Mouse (Mus musculus) urinary bladder, postnatal 0 days (tissue): ENCODE data around the gene Vmn2r99. TPM values are rescaled to one million over a fixed set of nuclear protein-coding genes. Genes with fewer than 3 reads are reported as not detected.

Experiments
- polyA plus RNA-seq: library from polyadenylated mRNA; unstranded; fragments of >200 nt; fragmentation: Nextera tagmentation; extraction: Ambion mirVana; gene quantifications from 2 replicates; pipeline ENCODE4 v1.2.1, GENCODE M21; 2015

The Vmn2r99 gene
- not detected in 2 replicates for polyA plus RNA-seq

DNA sequence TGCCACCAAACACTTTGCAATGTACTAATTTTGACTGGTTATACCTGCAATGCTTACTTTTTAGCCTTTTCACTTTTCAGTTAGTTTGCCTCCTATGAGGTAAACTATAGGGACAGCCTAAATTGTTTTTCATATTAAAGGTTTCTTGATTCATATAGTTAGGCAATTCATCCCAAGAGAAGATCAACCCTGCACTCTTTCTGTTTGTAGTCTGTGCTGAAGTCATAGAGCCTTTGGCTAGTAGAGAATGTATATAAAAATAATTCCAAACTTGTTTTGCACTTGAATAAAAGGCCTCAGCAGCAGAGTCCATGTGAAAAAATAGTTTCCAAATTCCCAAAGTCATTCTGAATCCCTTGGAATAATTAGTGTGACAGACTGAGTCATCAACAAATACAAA, at the start of gene Vmn2r99:
Vmn2r99 (plus strand) TSS at position 301 of the 400 bp plus-strand sequence.

Other genes with a start within 250 kb of the Vmn2r99 start
- gene Vmn2r100, start 142.8 kb downstream of the Vmn2r99 start, polyA plus RNA-seq, result not detected in 2 replicates
- gene Vmn2r101, start 215.3 kb downstream of the Vmn2r99 start, polyA plus RNA-seq, result not detected in 2 replicates